Mouse (Mus musculus) brain, embryonic 18.5 days (tissue): Measurements from ENCODE around the gene D930020B18Rik.

Experiments
- DNase-seq: peaks from one replicate; pipeline ENCODE4 v3.0.0-alpha.2; 2012; ENCODE audit warnings: low read depth, low spot score

Gene D930020B18Rik

GRCm38 (mm10) chr10:121703619-121704018 is 62.2 kb downstream of the D930020B18Rik start:
- no peak for DNase-seq

- DNase-seq: no peak
Observed at GRCm38 (mm10) chr10:121704871-121705270, 63.5 kb downstream of the D930020B18Rik start.

- no peak for DNase-seq
Observed at GRCm38 (mm10) chr10:121705399-121706163, 64.2 kb downstream of the D930020B18Rik start.

GRCm38 (mm10) chr10:121716862-121717261 is 75.5 kb downstream of the D930020B18Rik start:
- DNase-seq: no peak

GRCm38 (mm10) chr10:121718896-121719585 is 77.7 kb downstream of the D930020B18Rik start:
- DNase-seq: no peak

- no peak for DNase-seq
Observed at GRCm38 (mm10) chr10:121720701-121721100, 79.3 kb downstream of the D930020B18Rik start.

- no peak for DNase-seq
Observed at GRCm38 (mm10) chr10:121726505-121726904, 85.1 kb downstream of the D930020B18Rik start.

- no peak for DNase-seq
Observed at GRCm38 (mm10) chr10:121727151-121727550, 85.8 kb downstream of the D930020B18Rik start.

- no peak for DNase-seq
Observed at GRCm38 (mm10) chr10:121728226-121728625, 86.8 kb downstream of the D930020B18Rik start.

GRCm38 (mm10) chr10:121731048-121731725 is 89.8 kb downstream of the D930020B18Rik start:
- DNase-seq: no peak

- no peak for DNase-seq
Observed at GRCm38 (mm10) chr10:121732542-121732941, 91.2 kb downstream of the D930020B18Rik start.

GRCm38 (mm10) chr10:121737256-121737655 is 95.9 kb downstream of the D930020B18Rik start:
- DNase-seq: no peak

GRCm38 (mm10) chr10:121739548-121740505 is 98.4 kb downstream of the D930020B18Rik start, which contains the start of gene BC048403:
BC048403 (plus strand) TSS chr10:121739937.
- DNase-seq: peak; percentile 40

GRCm38 (mm10) chr10:121742336-121742735 is 100.9 kb downstream of the D930020B18Rik start:
- DNase-seq: no peak
